Mouse (Mus musculus): Measurements from ENCODE around the gene St8sia2. TPM values are rescaled to one million over a fixed set of nuclear protein-coding genes. Genes with fewer than 3 reads are reported as not detected.
A peak's percentile ranks its signal among the peaks of the same experiment; 100 is the strongest.

The St8sia2 gene
- under 1 TPM; 0.09 to 0.28 (median 0.18) TPM for total RNA-seq (2022)

DNA sequence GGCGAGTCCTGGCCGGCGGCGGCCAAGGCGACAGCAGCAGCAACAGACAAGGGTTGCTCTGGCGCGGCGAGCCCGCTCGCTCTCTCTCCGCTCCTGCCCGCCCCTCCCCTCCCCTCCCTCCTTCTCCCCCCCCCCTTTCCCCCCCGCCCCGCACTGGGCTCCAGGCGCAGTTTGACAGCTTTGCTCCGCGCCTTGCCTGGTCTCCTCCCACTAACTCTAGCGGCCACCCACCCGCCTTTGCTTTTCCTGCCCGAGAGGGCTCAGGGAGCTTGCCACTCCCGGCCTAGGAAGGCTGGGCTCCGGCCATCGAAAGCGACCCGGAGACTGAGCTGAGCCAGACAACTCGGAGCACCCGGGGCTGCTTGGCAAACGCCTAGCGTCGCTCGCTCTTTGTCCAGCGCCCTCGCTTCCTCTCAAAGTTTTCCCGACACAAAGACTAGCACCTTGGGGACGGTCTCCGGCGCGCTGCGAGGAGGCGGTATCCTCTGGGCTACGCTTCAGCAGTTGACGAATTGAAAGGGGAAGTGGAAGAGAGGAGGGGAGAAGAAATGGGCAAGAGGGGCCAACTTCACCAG is at the start of gene St8sia2:
Gene St8sia2, minus strand, starts transcription at position 90 of the 575 bp plus-strand sequence.
- DNase-seq (ENCODE audit: low spot score), result peak; percentile 6

- DNase-seq (ENCODE audit: low spot score), result no peak
These were observed 47.6 kb upstream of the St8sia2 start for GRCm38 (mm10) chr7:74061076-74061475.

GRCm38 (mm10) chr7:74060306-74060946 is 46.9 kb upstream of the St8sia2 start:
- peak; percentile 23 for DNase-seq (ENCODE audit: low spot score)

DNA sequence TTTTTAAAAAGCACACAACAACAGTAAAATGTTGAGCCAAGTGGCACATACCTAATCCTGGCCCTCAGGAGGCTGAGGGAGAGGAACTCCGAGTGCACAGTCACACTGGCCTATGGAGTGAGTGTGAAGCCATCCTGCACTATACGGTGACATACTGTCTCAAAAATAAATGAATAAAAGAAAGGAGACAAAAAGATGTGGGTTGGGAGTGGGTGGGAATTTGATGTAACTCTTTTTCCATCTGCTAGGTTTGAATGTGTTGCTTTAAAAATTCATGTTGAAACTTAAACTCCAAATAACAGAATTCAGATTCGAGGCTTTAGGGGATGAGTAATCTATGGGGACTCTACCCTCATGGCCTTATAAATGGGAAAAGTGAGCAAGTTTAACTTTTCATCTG is 46.2 kb upstream of the St8sia2 start:
- no peak for DNase-seq (ENCODE audit: low spot score)

- no peak for DNase-seq (ENCODE audit: low spot score)
These were observed 42.3 kb upstream of the St8sia2 start for GRCm38 (mm10) chr7:74055753-74056152.

DNA sequence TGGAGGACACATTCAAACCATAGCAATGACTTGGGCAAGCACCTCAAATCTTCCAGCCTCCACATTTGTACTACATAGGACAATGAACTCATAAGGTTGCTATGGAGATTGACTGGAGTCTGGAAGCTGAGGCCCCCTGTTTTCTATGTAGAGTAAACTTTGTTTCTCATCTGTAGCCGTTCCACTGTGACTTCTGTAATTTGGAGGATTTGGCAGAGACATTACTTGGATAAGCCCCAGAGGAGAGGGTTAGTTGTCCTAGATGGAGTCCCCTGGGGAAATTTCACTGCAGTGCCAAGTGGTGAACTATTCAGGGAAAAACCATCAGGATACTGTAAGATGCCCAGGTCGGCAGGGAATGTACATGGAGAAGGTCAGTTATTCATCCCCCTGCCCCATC is 34.1 kb upstream of the St8sia2 start:
- no peak for DNase-seq (ENCODE audit: low spot score)

DNA sequence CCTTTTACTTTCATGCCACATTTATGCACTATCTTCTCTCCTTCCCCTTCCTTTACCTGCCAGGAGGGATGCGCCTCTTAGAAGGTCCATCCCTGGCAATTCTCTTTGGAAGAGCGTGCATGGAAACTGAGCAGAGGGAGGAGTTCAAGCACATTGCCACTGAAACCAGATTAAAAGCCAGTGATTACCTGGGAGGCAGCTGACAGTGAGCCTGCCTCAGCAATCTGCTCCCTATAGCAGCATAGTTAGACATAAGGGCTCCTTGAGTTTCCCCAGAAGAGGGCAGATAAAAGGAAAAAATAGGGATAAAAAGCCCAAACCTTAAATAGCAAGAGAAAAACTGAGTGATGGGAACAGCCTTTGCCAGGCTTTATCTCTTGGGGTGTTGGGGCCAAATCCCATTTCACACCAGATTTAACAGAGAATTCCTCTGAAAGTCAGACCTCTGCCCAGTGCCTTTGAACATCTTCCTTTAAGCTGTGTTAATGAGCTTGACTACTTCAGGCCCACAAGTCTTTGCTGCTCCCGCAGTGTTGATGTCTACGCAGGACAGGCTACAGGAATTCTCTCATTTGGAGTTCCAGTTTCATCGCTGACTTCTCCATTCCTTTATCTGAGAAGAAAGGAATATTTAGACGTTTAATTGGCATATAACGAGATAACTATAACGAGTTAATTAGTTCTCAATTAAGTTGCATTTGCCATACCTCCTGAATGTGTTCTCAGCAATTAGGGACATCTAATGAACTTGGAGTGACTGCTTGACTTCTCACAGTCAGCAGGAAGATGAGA is 31.9 kb upstream of the St8sia2 start:
- no peak for DNase-seq (ENCODE audit: low spot score)

DNA sequence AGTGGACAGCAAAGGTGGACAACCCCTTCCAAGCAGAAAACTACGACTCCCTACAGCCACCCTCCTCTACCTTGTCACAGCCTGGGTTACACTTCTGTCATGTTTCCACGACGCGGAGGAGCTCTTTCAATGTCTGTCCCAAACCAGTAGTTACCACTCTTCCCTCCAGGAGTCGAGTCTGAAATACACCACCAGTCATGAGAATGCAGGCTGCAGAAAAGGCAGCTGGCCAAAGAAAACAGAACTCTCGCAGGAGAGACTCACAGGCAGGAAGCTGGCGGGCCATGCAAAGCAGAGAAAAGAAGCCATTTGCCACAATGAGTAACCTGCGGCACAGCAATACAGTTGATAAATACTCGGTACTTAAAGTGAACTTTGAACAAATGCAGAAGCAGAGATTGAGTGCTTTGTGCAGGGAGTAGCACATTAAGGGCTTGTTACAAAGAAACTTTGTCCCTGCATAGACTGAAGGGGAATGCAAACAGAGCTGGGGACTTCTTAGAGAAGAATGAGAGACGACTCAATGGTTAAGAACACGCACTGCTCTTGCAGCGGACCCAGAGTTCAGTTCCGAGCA is 30.2 kb upstream of the St8sia2 start:
- DNase-seq (ENCODE audit: low spot score), result peak; percentile 32

GRCm38 (mm10) chr7:74025007-74025406 is 11.5 kb upstream of the St8sia2 start:
- peak; percentile 46 for DNase-seq (ENCODE audit: low spot score)

GRCm38 (mm10) chr7:74024171-74024570 is 10.7 kb upstream of the St8sia2 start:
- no peak for DNase-seq (ENCODE audit: low spot score)

- DNase-seq (ENCODE audit: low spot score), result no peak
These were observed 9.1 kb upstream of the St8sia2 start for GRCm38 (mm10) chr7:74022571-74022970.

DNA sequence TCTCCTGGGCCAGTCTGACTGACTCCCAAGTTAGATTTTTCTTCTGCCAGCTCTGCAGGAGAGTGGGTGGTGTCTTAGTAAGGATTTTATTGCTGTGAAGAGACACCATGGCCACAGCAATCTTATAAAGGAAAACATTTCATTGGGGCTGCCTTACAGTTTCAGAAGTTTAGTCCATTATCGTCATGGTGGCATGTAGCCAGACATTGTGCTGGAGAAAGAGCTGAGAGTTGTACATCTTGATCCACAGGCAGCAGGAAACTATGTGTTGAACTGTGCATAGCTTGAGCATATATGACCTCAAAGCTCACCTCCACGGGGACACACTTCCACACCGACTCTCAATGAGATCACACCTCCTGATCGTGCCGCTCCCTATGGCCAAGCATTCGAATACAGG is 8.3 kb upstream of the St8sia2 start:
- DNase-seq (ENCODE audit: low spot score), result no peak

DNA sequence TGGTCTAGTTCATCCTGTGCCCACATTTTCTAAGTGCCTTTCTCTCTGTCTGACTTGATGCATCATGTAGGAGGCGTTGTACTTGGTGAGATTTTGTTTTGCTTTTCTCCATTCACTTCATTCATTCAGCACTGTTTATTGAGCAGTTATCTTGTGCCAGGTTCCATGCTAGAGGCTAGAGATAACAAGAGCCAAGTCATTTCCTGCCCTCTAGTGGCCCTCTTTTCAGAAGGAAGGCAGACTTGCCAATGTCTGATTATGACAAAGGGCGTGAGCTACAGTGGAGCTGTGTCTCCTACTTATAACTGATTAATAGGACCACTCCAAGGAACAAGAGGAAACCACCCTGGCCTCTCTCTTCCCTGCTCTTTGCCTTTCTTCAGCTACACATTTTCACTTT is 3.1 kb upstream of the St8sia2 start:
- DNase-seq (ENCODE audit: low spot score), result no peak

DNA sequence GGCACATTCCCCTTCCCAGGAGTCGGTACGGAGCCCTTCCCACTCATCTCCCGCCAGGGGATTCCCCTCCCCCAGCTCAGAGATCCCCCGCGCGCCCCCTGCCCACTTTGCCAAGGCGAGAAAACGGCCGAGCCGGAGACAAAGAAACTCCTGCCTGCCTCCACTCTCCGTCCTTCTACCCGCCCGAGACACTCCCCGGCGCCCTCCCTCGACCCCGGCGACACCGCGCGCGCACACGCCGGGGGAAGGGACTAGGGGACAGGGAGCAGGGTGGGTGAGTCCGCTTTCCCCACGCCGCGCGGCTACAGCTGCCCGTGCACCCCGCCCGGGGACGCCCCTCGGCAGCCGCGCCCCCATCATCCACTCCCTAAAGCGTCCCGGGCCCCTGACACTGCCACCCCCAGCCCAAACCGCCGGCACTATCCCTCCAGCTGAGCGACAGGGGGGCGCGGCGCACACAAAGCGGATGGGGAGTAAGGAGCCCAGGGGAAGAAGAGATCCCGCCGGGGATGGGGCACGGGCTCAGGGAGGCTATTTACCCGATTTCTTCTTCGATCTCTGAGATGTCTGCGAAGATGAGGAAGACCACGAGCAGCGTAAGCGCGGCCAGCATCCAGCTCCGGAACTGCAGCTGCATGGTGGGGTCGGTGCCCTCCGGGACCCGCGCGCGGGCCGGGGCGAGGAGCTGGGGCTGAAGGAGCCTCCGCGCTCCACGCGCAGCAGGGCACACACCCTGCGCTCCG is 461 bp downstream of the St8sia2 start:
- DNase-seq (ENCODE audit: low spot score), result no peak

- DNase-seq (ENCODE audit: low spot score), result no peak
These were observed 1.3 kb downstream of the St8sia2 start for GRCm38 (mm10) chr7:74011976-74012857.

DNA sequence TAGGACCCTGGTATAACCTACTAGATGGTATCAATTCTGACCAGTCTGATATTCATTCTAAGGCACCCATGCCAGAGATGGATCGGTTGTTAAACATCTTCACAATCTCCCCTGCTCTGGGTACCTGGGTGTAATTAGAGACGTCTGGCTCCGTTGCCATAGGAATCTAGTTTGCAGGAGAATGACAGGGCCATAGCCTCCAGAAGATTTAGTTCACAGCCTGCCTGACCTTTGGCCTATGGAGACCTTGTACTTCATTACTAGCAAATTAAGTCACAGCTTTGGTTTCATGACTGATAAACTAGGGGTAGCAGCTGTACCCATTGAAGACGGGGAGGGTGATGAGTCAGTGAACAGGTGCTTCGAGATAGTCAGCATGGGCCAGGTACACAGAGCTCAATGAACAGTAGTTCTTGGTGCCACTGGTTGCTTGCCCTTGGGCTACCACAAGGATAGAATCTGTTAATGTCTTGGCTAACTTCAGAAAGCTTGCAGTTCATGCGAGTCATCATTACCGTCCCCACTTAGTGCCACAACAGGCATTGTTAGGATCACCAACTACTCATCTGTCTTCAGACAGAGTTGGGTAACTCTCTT is 4.4 kb downstream of the St8sia2 start:
- no peak for DNase-seq (ENCODE audit: low spot score)

- DNase-seq (ENCODE audit: low spot score), result no peak
These were observed 6.6 kb downstream of the St8sia2 start for GRCm38 (mm10) chr7:74006775-74007371.

DNA sequence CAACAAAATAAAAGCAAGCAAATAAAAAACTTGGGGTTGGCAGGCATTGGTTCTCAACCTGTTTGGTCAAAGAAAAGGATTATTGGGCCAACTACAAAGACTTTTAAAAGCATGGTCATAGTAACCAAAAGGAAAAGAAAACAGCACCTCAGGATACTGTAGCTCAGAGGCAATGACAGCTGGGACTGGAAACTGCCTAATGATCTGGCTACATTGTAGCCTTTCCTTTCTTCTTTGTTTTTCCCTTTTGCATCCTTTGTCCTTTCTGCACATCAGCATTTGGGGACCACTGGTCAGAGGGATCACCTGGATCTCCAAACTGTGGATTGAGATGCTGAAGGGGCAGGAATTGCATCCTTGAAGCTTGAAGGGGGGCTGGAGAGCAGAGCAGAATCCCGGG is 7.1 kb downstream of the St8sia2 start:
- no peak for DNase-seq (ENCODE audit: low spot score)

DNA sequence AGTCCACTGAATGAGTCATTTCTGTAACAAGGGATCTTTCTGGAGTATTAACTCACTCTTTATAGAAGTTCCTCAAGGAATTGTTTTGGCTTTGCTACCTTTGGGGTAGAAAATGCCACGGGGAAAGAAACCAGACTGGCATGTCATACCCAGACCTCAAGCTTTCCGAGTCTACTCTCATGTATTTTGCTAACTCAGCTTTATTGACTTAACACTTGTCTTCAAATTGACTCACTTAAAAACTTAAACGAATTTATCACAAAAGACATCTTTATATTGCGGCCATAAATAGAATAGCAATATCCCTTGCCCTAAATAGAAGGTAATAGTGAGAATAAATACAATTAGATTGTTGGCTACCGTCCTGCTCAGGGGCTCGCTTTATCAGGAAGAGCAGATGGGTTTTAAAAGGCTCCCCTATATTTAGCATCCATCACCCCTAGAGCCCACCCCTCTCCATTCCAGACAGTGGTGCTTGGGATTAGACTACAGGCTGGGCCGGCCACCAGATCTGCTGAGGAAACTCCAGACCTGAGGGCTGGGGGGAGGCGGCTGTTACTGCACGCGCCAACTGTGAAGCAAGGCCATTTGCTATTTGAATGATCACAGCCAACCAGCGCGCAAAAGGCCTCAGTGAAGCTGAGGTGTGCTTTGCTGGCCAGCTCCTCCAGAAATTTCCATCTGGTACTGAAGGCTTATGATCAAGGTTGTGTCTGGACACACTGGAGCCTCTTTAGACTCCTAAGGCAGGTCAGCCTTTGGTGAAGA is 12.6 kb downstream of the St8sia2 start:
- no peak for DNase-seq (ENCODE audit: low spot score)
